Mouse (Mus musculus) lung, adult 2 months (tissue): ENCODE results near the gene Col11a1.

Experiments used
- CTCF ChIP-seq: fragments of 200-500 bp; IDR thresholded peaks from 2 replicates; pipeline ENCODE4 v1.5.1; 2011; ENCODE audit warnings: mild to moderate bottlenecking, low read length, control low read depth; ENCODE audit not compliant: insufficient read depth
- POLR2A ChIP-seq: fragments of 200-500 bp; IDR thresholded peaks from 2 replicates; pipeline ENCODE4 v1.6.1; 2011; ENCODE audit warnings: low read depth, mild to moderate bottlenecking, control low read depth, low read length, borderline replicate concordance; ENCODE audit errors: extremely low read depth

GRCm38 (mm10) chr3:114065587-114065986 is 35.2 kb downstream of the Col11a1 start:
- TF ChIP-seq CTCF (no peak), POLR2A (no peak)
